Mouse (Mus musculus): Measurements from ENCODE around the gene Ginm1. TPM values are rescaled to one million over a fixed set of nuclear protein-coding genes. Genes with fewer than 3 reads are reported as not detected.

Ginm1 gene
- total and polyA plus RNA-seq, 2 experiments from 2014 or later: 26.4 to 107 TPM

GRCm38 (mm10) chr10:7809937-7810336, 17.3 kb upstream of the Ginm1 start:
- TF ChIP-seq EP300 (IDR thresholded peaks at IDR 0.05; ENCODE audit: low read depth) (no peak), CTCF (IDR thresholded peaks at IDR 0.05; ENCODE audit: low read depth) (peak; percentile 74)

GRCm38 (mm10) chr10:7802519-7803140, 10.0 kb upstream of the Ginm1 start:
- WGBS: 87% methylated on average over 2 of the region's 2 CpGs
- TF ChIP-seq CTCF (IDR thresholded peaks at IDR 0.05; ENCODE audit: low read depth) (no peak), EP300 (IDR thresholded peaks at IDR 0.05; ENCODE audit: low read depth) (no peak)
- Histone ChIP-seq H3K4me3 (ENCODE audit: low read depth, low read length) (no peak overlapping the region), H3K9me3 (replicated peaks; ENCODE audit: control insufficient read depth, low read length) (no peaks in the 10 kb centered on the region), H3K4me1 (ENCODE audit: control insufficient read depth, insufficient read depth) (no peaks in the 10 kb centered on the region), H3K4me2 (ENCODE audit: low read depth, low read length) (no peak overlapping the region), H3K27me3 (ENCODE audit: control insufficient read depth, insufficient read depth, low read length) (no peaks in the 10 kb centered on the region), H3K27ac (ENCODE audit: low read depth) (no peak overlapping the region), H3K9ac (replicated peaks; ENCODE audit: low read depth, low read length) (no peak overlapping the region), H3K36me3 (replicated peaks; ENCODE audit: control insufficient read depth, insufficient read depth, low read length) (peaks cover 84% of the 10 kb centered on the region)
- DNase-seq (ENCODE audit: low spot score): no peak
- no peak for ATAC-seq (ENCODE audit: insufficient read depth, low read depth)

More at GRCm38 (mm10) chr10:7809937-7810336, 17.3 kb upstream of the Ginm1 start:
- DNase-seq (ENCODE audit: low spot score) (peak; percentile 67), ATAC-seq (ENCODE audit: insufficient read depth, low read depth) (peak; percentile 49; the same call in 1 of the 2 replicates)
- Histone ChIP-seq H3K36me3 (replicated peaks; ENCODE audit: control insufficient read depth, insufficient read depth, low read length) (peaks cover 76% of the 10 kb centered on the region), H3K9me3 (replicated peaks; ENCODE audit: control insufficient read depth, low read length) (no peaks in the 10 kb centered on the region), H3K4me3 (ENCODE audit: low read depth, low read length) (no peak overlapping the region), H3K4me2 (ENCODE audit: low read depth, low read length) (no peak overlapping the region), H3K27ac (ENCODE audit: low read depth) (no peak overlapping the region), H3K4me1 (ENCODE audit: control insufficient read depth, insufficient read depth) (no peaks in the 10 kb centered on the region), H3K27me3 (ENCODE audit: control insufficient read depth, insufficient read depth, low read length) (no peaks in the 10 kb centered on the region), H3K9ac (replicated peaks; ENCODE audit: low read depth, low read length) (no peak overlapping the region)
- 55% methylated on average over 2 of the region's 2 CpGs for WGBS

- no peak for DNase-seq (ENCODE audit: low spot score)
- Histone ChIP-seq H3K4me1 (ENCODE audit: control insufficient read depth, insufficient read depth) (no peaks in the 10 kb centered on the region), H3K27ac (ENCODE audit: low read depth) (no peak overlapping the region), H3K9ac (replicated peaks; ENCODE audit: low read depth, low read length) (no peak overlapping the region), H3K27me3 (ENCODE audit: control insufficient read depth, insufficient read depth, low read length) (no peaks in the 10 kb centered on the region), H3K9me3 (replicated peaks; ENCODE audit: control insufficient read depth, low read length) (no peaks in the 10 kb centered on the region), H3K4me3 (ENCODE audit: low read depth, low read length) (no peak overlapping the region), H3K36me3 (replicated peaks; ENCODE audit: control insufficient read depth, insufficient read depth, low read length) (peaks cover 89% of the 10 kb centered on the region), H3K4me2 (ENCODE audit: low read depth, low read length) (no peak overlapping the region)
- TF ChIP-seq EP300 (IDR thresholded peaks at IDR 0.05; ENCODE audit: low read depth) (no peak), CTCF (IDR thresholded peaks at IDR 0.05; ENCODE audit: low read depth) (no peak)
- 67% methylated on average over 3 of the region's 3 CpGs for WGBS
- ATAC-seq (ENCODE audit: insufficient read depth, low read depth): no peak
These were observed 8.6 kb upstream of the Ginm1 start for GRCm38 (mm10) chr10:7801258-7801657.

- H3K9ac ChIP-seq (replicated peaks; ENCODE audit: low read depth, low read length): peak overlapping the region; percentile 83
- TF ChIP-seq EP300 (IDR thresholded peaks at IDR 0.05; ENCODE audit: low read depth) (no peak), CTCF (IDR thresholded peaks at IDR 0.05; ENCODE audit: low read depth) (no peak)
- H3K9me3 ChIP-seq (replicated peaks; ENCODE audit: control insufficient read depth, low read length): no peaks in the 10 kb centered on the region
- H3K36me3 ChIP-seq (replicated peaks; ENCODE audit: control insufficient read depth, insufficient read depth, low read length): peaks cover 22% of the 10 kb centered on the region
- DNase-seq (ENCODE audit: low spot score) (no peak), ATAC-seq (ENCODE audit: insufficient read depth, low read depth) (peak; percentile 39)
- H3K27ac ChIP-seq (ENCODE audit: low read depth): peak overlapping the region; percentile 68
- peak overlapping the region; percentile 70 for H3K4me3 ChIP-seq (ENCODE audit: low read depth, low read length)
- H3K4me1 ChIP-seq (ENCODE audit: control insufficient read depth, insufficient read depth): peaks cover 10% of the 10 kb centered on the region
- 1% methylated on average over 10 of the region's 10 CpGs for WGBS
- peak overlapping the region; percentile 68 for H3K4me2 ChIP-seq (ENCODE audit: low read depth, low read length)
- no peaks in the 10 kb centered on the region for H3K27me3 ChIP-seq (ENCODE audit: control insufficient read depth, insufficient read depth, low read length)
These were observed 322 bp downstream of the Ginm1 start for GRCm38 (mm10) chr10:7792254-7792750.

- Histone ChIP-seq H3K4me2 (ENCODE audit: low read depth, low read length) (no peak overlapping the region), H3K9ac (replicated peaks; ENCODE audit: low read depth, low read length) (no peak overlapping the region), H3K36me3 (replicated peaks; ENCODE audit: control insufficient read depth, insufficient read depth, low read length) (peaks cover 10% of the 10 kb centered on the region; the same call in 1 of the 2 replicates), H3K9me3 (replicated peaks; ENCODE audit: control insufficient read depth, low read length) (no peaks in the 10 kb centered on the region), H3K4me1 (ENCODE audit: control insufficient read depth, insufficient read depth) (0 out of 2 replicates have a peak, but pooled peaks cover 4% of the 10 kb centered on the region), H3K27ac (ENCODE audit: low read depth) (no peak overlapping the region), H3K4me3 (ENCODE audit: low read depth, low read length) (no peak overlapping the region), H3K27me3 (ENCODE audit: control insufficient read depth, insufficient read depth, low read length) (no peaks in the 10 kb centered on the region)
- no peak for ATAC-seq (ENCODE audit: insufficient read depth, low read depth)
- TF ChIP-seq EP300 (IDR thresholded peaks at IDR 0.05; ENCODE audit: low read depth) (no peak), CTCF (IDR thresholded peaks at IDR 0.05; ENCODE audit: low read depth) (no peak)
- 54% methylated on average over 2 of the region's 2 CpGs for WGBS
- no peak for DNase-seq (ENCODE audit: low spot score)
These were observed 5.3 kb downstream of the Ginm1 start for GRCm38 (mm10) chr10:7787319-7787718.
